Mouse (Mus musculus): ENCODE data around the gene Sult5a1. TPM values are rescaled to one million over a fixed set of nuclear protein-coding genes. Genes with fewer than 3 reads are reported as not detected.
"Not testable (repeated sequence)": the region's sequence is repeated elsewhere in the genome, so short reads cannot be mapped to it uniquely, and the experiment has no call there.

Gene Sult5a1
- 3.6 and 3.8 TPM in 2 replicates for polyA plus RNA-seq (2016; fragmentation: Nextera tagmentation; extraction: Ambion mirVana)

- H3K9me3 ChIP-seq (replicated peaks): no peaks in the 10 kb centered on the region
- H3K27ac ChIP-seq (replicated peaks): peak within 1 kb of the TSS; percentile 59
- 36% methylated on average over 13 of the region's 13 CpGs for WGBS
- peak within 1 kb of the TSS; percentile 26; the same call in 1 of the 2 replicates for H3K4me3 ChIP-seq
- DNase-seq (ENCODE audit: low spot score): no peak
- no peaks in the 10 kb centered on the region for H3K36me3 ChIP-seq
- H3K4me1 ChIP-seq: peaks cover 10% of the 10 kb centered on the region
- H3K27me3 ChIP-seq (ENCODE audit: low read depth, poor library complexity, severe bottlenecking): no peaks in the 10 kb centered on the region
Observed at GRCm38 (mm10) chr8:123157888-123158465, at the start of gene Sult5a1. Sult5a1 (minus strand) TSS chr8:123158315.

DNA sequence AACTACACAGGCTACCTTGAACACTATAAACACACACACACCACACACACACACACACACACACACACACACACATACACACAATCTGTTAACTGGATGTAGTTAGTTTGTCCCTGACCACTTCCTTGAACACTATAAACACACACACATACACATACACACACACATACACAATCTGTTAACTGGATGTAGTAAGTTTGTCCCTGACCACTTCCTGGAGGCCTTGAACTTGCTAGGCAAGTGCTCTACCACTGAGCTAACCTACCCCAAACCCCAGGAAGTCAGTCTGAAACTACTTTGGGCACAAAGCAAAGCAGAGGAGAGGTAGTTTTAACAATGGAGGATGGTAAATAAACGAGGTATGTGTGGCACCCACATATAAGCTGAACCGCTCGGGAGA is 45.5 kb upstream of the Sult5a1 start:
- Histone ChIP-seq H3K27ac (replicated peaks) (no peak overlapping the region), H3K9me3 (replicated peaks) (no peaks in the 10 kb centered on the region), H3K36me3 (peaks cover 48% of the 10 kb centered on the region), H3K4me1 (no peaks in the 10 kb centered on the region), H3K4me3 (no peak overlapping the region), H3K27me3 (ENCODE audit: low read depth, poor library complexity, severe bottlenecking) (no peaks in the 10 kb centered on the region)
- DNase-seq (ENCODE audit: low spot score): no peak
- 95% methylated on average over 3 of the region's 3 CpGs for WGBS

- Histone ChIP-seq H3K9me3 (replicated peaks) (no peaks in the 10 kb centered on the region), H3K27me3 (ENCODE audit: low read depth, poor library complexity, severe bottlenecking) (no peaks in the 10 kb centered on the region), H3K27ac (replicated peaks) (no peak overlapping the region), H3K4me1 (no peaks in the 10 kb centered on the region), H3K36me3 (peaks cover 35% of the 10 kb centered on the region), H3K4me3 (no peak overlapping the region)
- peak; percentile 81 for DNase-seq (ENCODE audit: low spot score)
- WGBS: 35% methylated on average over 5 of the region's 5 CpGs
Observed at GRCm38 (mm10) chr8:123202288-123202687, 44.2 kb upstream of the Sult5a1 start.

DNA sequence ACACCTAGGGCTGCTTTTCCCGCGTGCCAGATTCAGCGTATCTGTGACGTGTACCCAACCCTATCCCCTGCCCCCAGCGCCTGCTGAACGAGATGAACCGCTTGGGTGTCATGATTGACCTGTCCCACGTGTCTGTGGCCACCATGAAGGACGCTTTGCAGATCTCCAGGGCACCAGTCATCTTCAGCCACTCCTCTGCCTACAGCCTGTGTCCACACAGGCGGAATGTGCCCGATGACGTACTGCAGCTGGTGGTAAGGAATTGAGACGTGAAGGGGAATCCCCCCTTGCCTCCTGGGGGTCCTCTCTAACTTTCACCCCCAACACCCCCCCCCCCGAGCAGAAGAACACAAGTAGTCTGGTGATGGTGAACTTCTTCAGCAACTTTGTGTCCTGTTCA is 41.7 kb upstream of the Sult5a1 start:
- H3K9me3 ChIP-seq (replicated peaks): no peaks in the 10 kb centered on the region
- peaks cover 13% of the 10 kb centered on the region for H3K36me3 ChIP-seq
- WGBS: 78% methylated on average over 14 of the region's 14 CpGs
- no peaks in the 10 kb centered on the region for H3K4me1 ChIP-seq
- H3K27ac ChIP-seq (replicated peaks): no peak overlapping the region
- DNase-seq (ENCODE audit: low spot score): no peak
- no peak overlapping the region for H3K4me3 ChIP-seq
- no peaks in the 10 kb centered on the region for H3K27me3 ChIP-seq (ENCODE audit: low read depth, poor library complexity, severe bottlenecking)

DNA sequence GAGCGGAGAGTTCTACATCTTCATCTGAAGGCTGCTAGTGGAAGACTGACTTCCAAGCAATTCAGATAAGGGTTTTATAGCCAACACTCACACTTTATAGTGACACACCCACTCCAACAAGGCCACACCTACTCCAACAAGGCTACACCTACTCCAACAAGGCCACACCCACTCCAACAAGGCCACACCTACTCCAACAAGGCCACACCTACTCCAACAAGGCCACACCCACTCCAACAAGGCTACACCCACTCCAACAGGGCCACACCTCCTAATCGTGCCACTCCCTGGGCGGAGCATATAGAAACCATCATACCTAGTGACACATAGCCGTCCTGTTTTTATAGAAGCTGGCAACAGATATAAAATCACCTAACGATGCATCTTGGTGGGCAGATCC is 38.9 kb upstream of the Sult5a1 start:
- H3K36me3 ChIP-seq; DNase-seq (ENCODE audit: low spot score); H3K9me3 ChIP-seq (replicated peaks); H3K27ac ChIP-seq (replicated peaks); H3K4me1 ChIP-seq; H3K27me3 ChIP-seq (ENCODE audit: low read depth, poor library complexity, severe bottlenecking); H3K4me3 ChIP-seq: not testable (repeated sequence)
- 82% methylated on average over 5 of the region's 5 CpGs for WGBS

DNA sequence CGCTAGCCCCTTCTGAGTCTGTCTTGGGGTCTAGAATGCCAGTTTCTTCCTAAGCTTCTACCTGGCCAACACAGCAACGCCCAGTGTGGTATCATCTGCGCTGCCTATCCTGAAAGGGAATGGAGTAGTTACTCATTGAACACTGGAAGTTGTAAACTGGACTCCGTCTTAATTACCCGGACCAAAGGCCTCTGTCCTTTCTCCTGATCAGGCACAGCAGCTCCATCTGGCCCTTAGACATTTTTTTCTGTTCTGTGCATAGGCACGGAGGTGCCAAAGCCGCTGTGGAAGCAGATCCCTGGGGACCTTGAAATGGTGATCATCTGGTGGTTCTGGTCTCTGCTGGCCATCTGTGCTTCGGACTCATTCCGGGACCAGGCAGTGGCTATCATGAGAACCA is 35.7 kb upstream of the Sult5a1 start:
- peaks cover 6% of the 10 kb centered on the region; the same call in 1 of the 2 replicates for H3K4me1 ChIP-seq
- 93% methylated on average over 9 of the region's 9 CpGs for WGBS
- H3K27me3 ChIP-seq (ENCODE audit: low read depth, poor library complexity, severe bottlenecking): 0 out of 2 replicates have a peak, but pooled peaks cover 3% of the 10 kb centered on the region
- no peak for DNase-seq (ENCODE audit: low spot score)
- no peak overlapping the region for H3K27ac ChIP-seq (replicated peaks)
- no peaks in the 10 kb centered on the region for H3K36me3 ChIP-seq
- no peaks in the 10 kb centered on the region for H3K9me3 ChIP-seq (replicated peaks)
- H3K4me3 ChIP-seq: no peak overlapping the region

DNA sequence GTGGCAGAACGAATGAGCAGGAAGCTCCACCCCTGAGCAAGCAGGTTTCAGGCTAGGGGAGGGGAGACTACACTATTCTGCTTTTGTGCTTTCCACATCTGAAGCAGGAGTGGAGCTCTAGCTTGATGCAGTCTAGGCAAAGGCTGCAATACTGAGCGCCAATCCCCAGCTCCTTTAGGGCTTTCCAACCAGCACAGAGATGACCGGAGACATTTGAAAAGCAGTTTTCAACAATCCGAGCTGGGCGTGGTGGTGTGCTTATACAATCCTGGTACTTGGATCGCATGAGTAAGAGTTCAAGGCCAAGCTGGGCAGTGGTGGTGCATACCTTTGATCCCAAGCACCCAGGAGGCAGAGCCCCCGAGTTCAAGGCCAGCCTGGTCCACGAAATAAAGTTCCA is 33.8 kb upstream of the Sult5a1 start:
- H3K4me3 ChIP-seq: no peak overlapping the region
- no peaks in the 10 kb centered on the region for H3K36me3 ChIP-seq
- WGBS: 63% methylated on average over 8 of the region's 8 CpGs
- H3K9me3 ChIP-seq (replicated peaks): no peaks in the 10 kb centered on the region
- H3K4me1 ChIP-seq: peaks cover 6% of the 10 kb centered on the region; the same call in 1 of the 2 replicates
- H3K27me3 ChIP-seq (ENCODE audit: low read depth, poor library complexity, severe bottlenecking): 0 out of 2 replicates have a peak, but pooled peaks cover 3% of the 10 kb centered on the region
- no peak overlapping the region for H3K27ac ChIP-seq (replicated peaks)
- no peak for DNase-seq (ENCODE audit: low spot score)

GRCm38 (mm10) chr8:123190678-123191077 is 32.6 kb upstream of the Sult5a1 start:
- peaks cover 7% of the 10 kb centered on the region for H3K4me1 ChIP-seq

GRCm38 (mm10) chr8:123188841-123189240 is 30.7 kb upstream of the Sult5a1 start:
- Histone ChIP-seq H3K27ac (replicated peaks) (no peak overlapping the region), H3K27me3 (ENCODE audit: low read depth, poor library complexity, severe bottlenecking) (0 out of 2 replicates have a peak, but pooled peaks cover 3% of the 10 kb centered on the region), H3K4me3 (no peak overlapping the region), H3K4me1 (peaks cover 14% of the 10 kb centered on the region), H3K36me3 (no peaks in the 10 kb centered on the region), H3K9me3 (replicated peaks) (no peaks in the 10 kb centered on the region)
- WGBS: 84% methylated on average over 7 of the region's 7 CpGs
- no peak for DNase-seq (ENCODE audit: low spot score)

More at GRCm38 (mm10) chr8:123190678-123191077, 32.6 kb upstream of the Sult5a1 start:
- 0 out of 2 replicates have a peak, but pooled peaks cover 3% of the 10 kb centered on the region for H3K27me3 ChIP-seq (ENCODE audit: low read depth, poor library complexity, severe bottlenecking)
- no peaks in the 10 kb centered on the region for H3K36me3 ChIP-seq
- peak; percentile 81 for DNase-seq (ENCODE audit: low spot score)
- no peak overlapping the region for H3K4me3 ChIP-seq
- no peaks in the 10 kb centered on the region for H3K9me3 ChIP-seq (replicated peaks)
- peak overlapping the region; percentile 15; the same call in 1 of the 2 replicates for H3K27ac ChIP-seq (replicated peaks)
- 3% methylated on average over 9 of the region's 9 CpGs for WGBS

DNA sequence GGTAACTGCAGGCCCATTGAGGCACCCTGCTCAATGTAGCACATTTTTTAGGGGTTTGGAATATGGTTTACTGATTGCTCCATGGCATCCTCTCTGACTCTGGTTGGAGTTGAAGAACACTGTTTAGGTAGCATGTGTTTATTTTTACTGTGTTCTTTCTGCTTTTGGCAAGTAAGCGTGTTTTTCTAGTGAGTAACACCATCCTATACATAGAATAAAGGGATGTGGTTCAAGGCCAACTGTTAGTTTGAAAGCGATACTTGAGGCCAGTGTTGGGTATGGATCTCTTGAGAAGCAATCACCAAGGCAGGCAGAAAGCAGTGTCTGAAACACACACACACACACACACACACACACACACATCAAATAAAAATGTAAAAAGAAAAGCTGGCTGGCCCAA is 29.9 kb upstream of the Sult5a1 start:
- no peak overlapping the region for H3K27ac ChIP-seq (replicated peaks)
- WGBS: 80% methylated on average over 2 of the region's 2 CpGs
- no peaks in the 10 kb centered on the region for H3K9me3 ChIP-seq (replicated peaks)
- 0 out of 2 replicates have a peak, but pooled peaks cover 3% of the 10 kb centered on the region for H3K27me3 ChIP-seq (ENCODE audit: low read depth, poor library complexity, severe bottlenecking)
- no peak for DNase-seq (ENCODE audit: low spot score)
- H3K36me3 ChIP-seq: no peaks in the 10 kb centered on the region
- peaks cover 14% of the 10 kb centered on the region for H3K4me1 ChIP-seq
- H3K4me3 ChIP-seq: no peak overlapping the region

DNA sequence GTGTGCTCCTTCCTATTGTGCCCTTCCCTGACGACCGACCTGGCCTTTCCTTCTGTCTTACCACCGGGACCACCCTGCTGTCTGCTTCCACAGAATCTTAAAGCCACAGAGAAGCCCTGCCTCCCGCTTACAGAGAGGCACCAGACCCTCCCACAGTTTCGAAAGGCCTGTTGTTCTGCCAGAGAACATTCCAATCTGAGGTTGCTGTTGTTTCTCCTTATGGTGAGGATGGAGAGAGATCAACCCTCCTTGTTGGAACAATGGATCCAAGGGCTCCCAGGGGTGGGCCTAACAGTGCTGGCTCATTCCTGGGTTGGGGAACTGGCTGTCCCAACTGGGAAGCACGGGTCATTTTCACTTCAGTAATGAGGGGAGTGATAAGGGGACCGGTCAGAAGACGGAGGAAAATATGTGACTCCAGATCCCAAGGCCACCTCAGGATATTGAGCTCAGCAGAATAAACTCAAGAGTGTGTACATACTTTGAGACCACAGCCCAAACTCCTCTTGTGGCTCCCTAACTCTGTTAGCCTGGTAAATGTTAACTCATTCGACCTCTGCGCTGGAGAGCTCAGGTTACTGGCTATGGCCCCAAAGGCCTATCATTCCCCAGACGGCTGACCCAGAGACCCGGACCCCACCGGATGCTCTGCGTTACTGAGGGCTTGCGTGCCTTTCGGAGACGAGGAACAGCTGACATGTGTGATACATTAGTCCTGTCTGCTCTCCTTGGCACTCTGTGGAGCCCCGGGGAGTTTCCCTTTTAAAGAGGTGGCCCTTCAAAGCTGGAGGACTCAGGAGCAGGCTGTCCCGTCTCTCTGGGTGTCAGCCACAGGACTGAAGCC is 27.7 kb upstream of the Sult5a1 start, which contains the start of gene Dpep1:
Gene Dpep1, plus strand, starts transcription at position 677 of the 844 bp plus-strand sequence.
- peaks cover 12% of the 10 kb centered on the region for H3K4me1 ChIP-seq
- peak within 1 kb of the TSS; percentile 43; the same call in 1 of the 2 replicates for H3K27ac ChIP-seq (replicated peaks)
- WGBS: 51% methylated on average over 19 of the region's 19 CpGs

GRCm38 (mm10) chr8:123181391-123181790 is 23.3 kb upstream of the Sult5a1 start:
- peaks cover 34% of the 10 kb centered on the region for H3K9me3 ChIP-seq (replicated peaks)
- DNase-seq (ENCODE audit: low spot score): peak; percentile 30
- peaks cover 8% of the 10 kb centered on the region; the same call in 1 of the 2 replicates for H3K4me1 ChIP-seq
- 70% methylated on average over 3 of the region's 3 CpGs for WGBS
- no peaks in the 10 kb centered on the region for H3K36me3 ChIP-seq
- no peaks in the 10 kb centered on the region for H3K27me3 ChIP-seq (ENCODE audit: low read depth, poor library complexity, severe bottlenecking)
- no peak overlapping the region for H3K4me3 ChIP-seq
- H3K27ac ChIP-seq (replicated peaks): no peak overlapping the region

More for the DNA sequence above, 27.7 kb upstream of the Sult5a1 start, which contains the start of gene Dpep1:
- Histone ChIP-seq H3K27me3 (ENCODE audit: low read depth, poor library complexity, severe bottlenecking) (0 out of 2 replicates have a peak, but pooled peaks cover 3% of the 10 kb centered on the region), H3K36me3 (no peaks in the 10 kb centered on the region), H3K9me3 (replicated peaks) (no peaks in the 10 kb centered on the region), H3K4me3 (no peak within 1 kb of the TSS)
- DNase-seq (ENCODE audit: low spot score): peak; percentile 38
